Mouse (Mus musculus) effector memory CD4-positive, alpha-beta T cell, adult 5 months (primary cell): Measurements from ENCODE around the gene Cdkn2aipnl. TPM values are rescaled to one million over a fixed set of nuclear protein-coding genes. Genes with fewer than 3 reads are reported as not detected.

ENCODE experiments used
- polyA plus RNA-seq: library from polyadenylated mRNA; unstranded; fragments of 100-300 nt; shearing (Covaris generic); gene quantifications from one replicate; pipeline ENCODE4 v1.2.1, GENCODE M21; 2017

The Cdkn2aipnl gene
- 78.8 TPM for polyA plus RNA-seq

DNA sequence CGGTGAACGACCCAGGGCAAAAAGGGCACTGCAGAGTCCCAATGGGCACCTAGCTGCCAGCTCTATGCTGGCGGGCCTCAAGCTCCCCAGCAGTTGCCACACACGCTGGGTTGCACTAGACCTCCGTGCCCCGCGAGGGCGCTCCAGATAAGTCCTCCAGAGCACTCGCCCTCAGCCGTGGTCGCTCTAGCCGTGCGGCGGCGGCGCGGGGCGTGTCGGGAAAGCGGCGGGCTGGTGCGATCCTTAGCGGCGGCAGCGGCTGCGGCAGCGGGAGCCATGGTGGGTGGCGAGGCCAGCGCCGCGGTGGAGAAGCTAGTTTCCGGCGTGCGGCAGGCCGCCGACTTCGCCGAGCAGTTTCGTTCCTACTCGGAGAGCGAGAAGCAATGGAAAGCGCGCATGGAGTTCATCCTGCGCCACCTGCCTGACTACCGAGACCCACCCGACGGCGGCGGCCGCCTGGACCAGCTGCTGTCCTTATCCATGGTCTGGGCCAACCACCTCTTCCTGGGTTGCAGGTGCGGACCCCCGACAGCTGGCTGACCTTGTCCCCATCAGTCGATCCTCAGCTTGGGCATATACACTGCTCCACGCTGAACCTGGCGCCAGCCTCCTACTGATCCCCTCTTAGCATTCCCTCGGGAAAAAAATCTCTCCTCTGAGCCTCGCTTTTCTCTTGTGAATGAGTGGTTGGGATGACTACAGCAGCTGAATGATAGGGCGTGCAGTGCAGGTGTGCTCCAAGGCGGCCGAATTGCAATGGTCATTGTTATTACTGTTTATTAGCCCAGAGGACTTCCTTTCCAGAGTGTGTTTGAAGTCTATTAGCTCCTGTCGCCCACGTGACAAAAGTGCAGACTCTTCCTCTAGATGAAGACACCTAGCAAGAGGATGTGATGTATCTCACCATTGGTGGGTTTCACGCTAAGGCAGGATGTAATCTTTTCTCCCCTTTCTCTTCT is at the start of gene Cdkn2aipnl:
Gene Cdkn2aipnl (plus strand): TSS at position 219 of the 959 bp plus-strand sequence.

DNA sequence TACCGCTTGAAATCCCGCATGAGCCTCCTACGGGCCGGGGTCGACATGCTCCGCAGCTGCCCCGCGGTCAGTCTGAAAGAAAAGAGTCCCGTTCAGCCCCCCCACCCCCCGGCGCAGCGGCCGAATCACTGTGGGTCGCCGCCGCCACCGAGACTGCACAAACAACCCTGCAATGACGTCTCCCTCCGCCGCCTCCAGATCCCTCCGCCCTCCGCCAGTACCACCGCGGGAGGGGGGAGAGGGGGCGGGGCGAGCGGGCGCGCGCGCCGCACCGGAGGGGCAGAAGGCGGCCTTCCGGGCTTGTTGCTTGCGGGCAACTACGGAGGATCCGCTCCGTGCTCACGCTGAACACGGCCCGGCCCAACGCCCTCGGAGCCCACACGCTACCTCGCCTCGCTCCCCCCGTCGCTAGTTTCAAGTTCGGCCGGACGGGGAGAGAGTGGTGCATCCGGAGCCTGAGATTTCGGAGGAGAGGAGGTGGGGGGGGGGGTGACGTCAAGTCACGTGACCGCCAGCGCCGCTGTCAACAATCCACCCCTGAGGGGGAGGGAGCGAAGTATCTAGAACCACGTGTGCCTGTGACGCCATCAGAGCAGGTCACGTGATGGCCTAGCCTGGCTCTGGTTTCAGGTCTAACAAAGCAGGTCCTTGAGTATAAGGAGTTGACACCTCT is 33.0 kb downstream of the Cdkn2aipnl start, which contains the start of gene Ube2b:
Gene Ube2b (minus strand): TSS at position 473 of the 673 bp plus-strand sequence.

DNA sequence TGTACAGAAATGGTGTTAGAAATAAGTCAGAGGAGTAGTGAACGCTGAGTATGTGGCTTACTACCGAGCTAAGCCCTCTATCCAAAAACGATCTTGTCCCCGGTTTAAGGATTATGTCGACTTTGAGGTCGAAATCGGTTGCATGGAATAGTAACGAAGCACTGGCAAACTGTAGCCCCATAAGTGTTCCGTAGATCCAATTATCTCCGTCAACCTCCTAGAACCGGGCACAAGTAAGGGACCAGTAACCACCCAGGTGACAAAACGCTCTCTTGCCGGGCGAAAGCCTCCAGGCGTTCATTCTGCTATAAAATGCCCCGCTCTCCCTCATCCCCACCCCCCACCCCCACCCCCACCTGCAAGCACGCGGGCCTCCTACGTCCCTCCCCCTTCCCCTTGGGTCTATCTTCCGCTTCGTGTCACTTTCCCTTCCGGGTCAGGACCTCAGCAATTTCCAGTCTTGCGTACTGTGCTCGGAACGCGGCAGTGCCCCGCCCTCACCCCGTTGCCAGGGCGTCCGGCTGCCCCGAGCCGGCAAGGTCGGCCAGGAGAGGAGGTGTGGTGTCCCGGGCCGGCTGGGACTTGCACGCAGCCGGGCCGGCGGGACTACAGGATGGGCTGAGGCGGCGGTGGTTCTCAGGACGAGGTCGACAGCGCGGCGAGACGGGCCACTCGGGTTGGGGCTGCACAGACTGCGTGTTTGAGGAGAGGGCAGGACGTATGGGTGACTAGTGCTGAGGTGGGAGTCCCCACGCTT is 36.5 kb downstream of the Cdkn2aipnl start, which contains the start of gene Cdkl3:
Gene Cdkl3 (plus strand): TSS at position 450 of the 757 bp plus-strand sequence.

Other genes starting within 250 kb of the Cdkn2aipnl start
- 33.1 TPM for gene Sec24a, start 204.0 kb upstream of the Cdkn2aipnl start, polyA plus RNA-seq
- gene Sar1b, start 204.0 kb upstream of the Cdkn2aipnl start, polyA plus RNA-seq, result 73.8 TPM
- gene Jade2, start 110.0 kb upstream of the Cdkn2aipnl start, polyA plus RNA-seq, result 7.7 TPM
- gene Ube2b, start 33.1 kb downstream of the Cdkn2aipnl start, polyA plus RNA-seq, result 457 TPM
- gene Cdkl3, start 36.6 kb downstream of the Cdkn2aipnl start, polyA plus RNA-seq, result 4.4 TPM
- gene Ppp2ca, start 131.0 kb downstream of the Cdkn2aipnl start, polyA plus RNA-seq, result 150 TPM
- not detected for gene Olfr1373, start 177.9 kb downstream of the Cdkn2aipnl start, polyA plus RNA-seq
- gene Olfr1371, start 246.3 kb downstream of the Cdkn2aipnl start, polyA plus RNA-seq, result not detected